Mouse (Mus musculus) erythroblast, embryonic 14.5 days (primary cell): Measurements from ENCODE around the gene Gtsf1. TPM values are rescaled to one million over a fixed set of nuclear protein-coding genes. Genes with fewer than 3 reads are reported as not detected.
"Not testable (repeated sequence)": the region's sequence is repeated elsewhere in the genome, so short reads cannot be mapped to it uniquely, and the experiment has no call there.

Source experiments
- H3K27me3 ChIP-seq: 2 replicates; pipeline ENCODE4 v1.6.1; 2012; ENCODE audit warnings: inconsistent platforms; ENCODE audit not compliant: control insufficient read depth
- H3K36me3 ChIP-seq: 2 replicates; pipeline ENCODE4 v1.6.1; 2012; ENCODE audit warnings: mild to moderate bottlenecking, inconsistent platforms; ENCODE audit not compliant: control insufficient read depth
- H3K4me1 ChIP-seq: 2 replicates; pipeline ENCODE4 v1.6.1; 2012; ENCODE audit warnings: inconsistent platforms; ENCODE audit not compliant: control insufficient read depth
- H3K4me3 ChIP-seq: replicated peaks from 2 replicates; pipeline ENCODE3; 2012; ENCODE audit warnings: moderate library complexity, mild to moderate bottlenecking, inconsistent platforms
- H3K9me3 ChIP-seq: 2 replicates; pipeline ENCODE4 v1.6.1; 2012; ENCODE audit warnings: low read length, inconsistent platforms, mixed read lengths; ENCODE audit not compliant: control insufficient read depth
- GATA1 ChIP-seq: IDR thresholded peaks from 2 replicates; pipeline ENCODE4 v1.6.1; 2012; ENCODE audit warnings: low read length, inconsistent platforms, mixed read lengths
- TAL1 ChIP-seq: IDR thresholded peaks from 3 replicates; pipeline ENCODE4 v1.6.1; 2012; ENCODE audit warnings: low read length, inconsistent platforms, mixed read lengths
- polyA plus RNA-seq: library from polyadenylated mRNA; stranded (reverse); fragments of >175 nt; gene quantifications from 2 replicates; pipeline ENCODE4 v1.2.3, GENCODE M21; 2012

The Gtsf1 gene
- polyA plus RNA-seq, 1 experiment: not detected

- no peak for TF ChIP-seq TAL1
- no peak for TF ChIP-seq GATA1
Measured at GRCm38 (mm10) chr15:103448369-103448768, 18.1 kb upstream of the Gtsf1 start, which contains the start of gene Gtsf2. TSS of gene Gtsf2 (minus strand) at chr15:103448469.

GRCm38 (mm10) chr15:103445966-103446365, 15.7 kb upstream of the Gtsf1 start:
- H3K36me3 ChIP-seq, H3K9me3 ChIP-seq, H3K27me3 ChIP-seq, H3K4me3 ChIP-seq, H3K4me1 ChIP-seq: not testable (repeated sequence)

More at GRCm38 (mm10) chr15:103448369-103448768, 18.1 kb upstream of the Gtsf1 start, which contains the start of gene Gtsf2:
- no peaks in the 10 kb centered on the region for H3K4me1 ChIP-seq
- H3K36me3 ChIP-seq: no peaks in the 10 kb centered on the region
- no peaks in the 10 kb centered on the region for H3K27me3 ChIP-seq
- no peak within 1 kb of the TSS for H3K4me3 ChIP-seq
- no peaks in the 10 kb centered on the region for H3K9me3 ChIP-seq

GRCm38 (mm10) chr15:103427017-103427416, 3.3 kb downstream of the Gtsf1 start:
- H3K9me3 ChIP-seq: peaks cover 2% of the 10 kb centered on the region; the same call in 1 of the 2 replicates
- H3K27me3 ChIP-seq: no peaks in the 10 kb centered on the region
- no peak overlapping the region for H3K4me3 ChIP-seq
- TF ChIP-seq GATA1: no peak
- TF ChIP-seq TAL1: no peak
- peaks cover 2% of the 10 kb centered on the region; the same call in 1 of the 2 replicates for H3K4me1 ChIP-seq
- no peaks in the 10 kb centered on the region for H3K36me3 ChIP-seq

- H3K4me3 ChIP-seq, H3K36me3 ChIP-seq, H3K9me3 ChIP-seq, H3K27me3 ChIP-seq, H3K4me1 ChIP-seq: not testable (repeated sequence)
Measured at GRCm38 (mm10) chr15:103405586-103405985, 24.7 kb downstream of the Gtsf1 start.

GRCm38 (mm10) chr15:103401361-103401760, 28.9 kb downstream of the Gtsf1 start:
- Histone ChIP-seq H3K27me3 (no peaks in the 10 kb centered on the region), H3K4me3 (no peak overlapping the region), H3K4me1 (no peaks in the 10 kb centered on the region), H3K9me3 (no peaks in the 10 kb centered on the region), H3K36me3 (no peaks in the 10 kb centered on the region)
- no peak for TF ChIP-seq TAL1
- TF ChIP-seq GATA1: no peak

GRCm38 (mm10) chr15:103393577-103393976, 36.7 kb downstream of the Gtsf1 start:
- H3K4me3 ChIP-seq: no peak overlapping the region
- no peaks in the 10 kb centered on the region for H3K36me3 ChIP-seq
- H3K4me1 ChIP-seq: no peaks in the 10 kb centered on the region
- H3K27me3 ChIP-seq: no peaks in the 10 kb centered on the region
- no peak for TF ChIP-seq TAL1
- no peak for TF ChIP-seq GATA1
- no peaks in the 10 kb centered on the region for H3K9me3 ChIP-seq

GRCm38 (mm10) chr15:103388556-103389145, 41.6 kb downstream of the Gtsf1 start:
- no peak overlapping the region for H3K4me3 ChIP-seq
- H3K4me1 ChIP-seq: no peaks in the 10 kb centered on the region
- no peak for TF ChIP-seq TAL1
- TF ChIP-seq GATA1: no peak
- no peaks in the 10 kb centered on the region for H3K36me3 ChIP-seq
- H3K27me3 ChIP-seq: no peaks in the 10 kb centered on the region
- no peaks in the 10 kb centered on the region for H3K9me3 ChIP-seq

GRCm38 (mm10) chr15:103383771-103384488, 46.3 kb downstream of the Gtsf1 start:
- no peaks in the 10 kb centered on the region for H3K9me3 ChIP-seq
- no peak overlapping the region for H3K4me3 ChIP-seq
- no peaks in the 10 kb centered on the region for H3K4me1 ChIP-seq
- peaks cover 8% of the 10 kb centered on the region for H3K27me3 ChIP-seq
- TF ChIP-seq GATA1: no peak
- no peak for TF ChIP-seq TAL1
- no peaks in the 10 kb centered on the region for H3K36me3 ChIP-seq

- no peak overlapping the region for H3K4me3 ChIP-seq
- peaks cover 8% of the 10 kb centered on the region for H3K27me3 ChIP-seq
- TF ChIP-seq GATA1: no peak
- TF ChIP-seq TAL1: no peak
- H3K4me1 ChIP-seq: no peaks in the 10 kb centered on the region
- no peaks in the 10 kb centered on the region for H3K36me3 ChIP-seq
- no peaks in the 10 kb centered on the region for H3K9me3 ChIP-seq
Measured at GRCm38 (mm10) chr15:103382795-103383406, 47.4 kb downstream of the Gtsf1 start.
